Mouse (Mus musculus) kidney, postnatal 25 days (tissue): ENCODE results near the gene Rspry1.

Experiments used
- DNase-seq, 2 experiments: peaks; one replicate each; pipeline ENCODE4 v3.0.0; 2021; ENCODE audit warnings: mixed read lengths in 2 of 2

Rspry1 gene

DNA sequence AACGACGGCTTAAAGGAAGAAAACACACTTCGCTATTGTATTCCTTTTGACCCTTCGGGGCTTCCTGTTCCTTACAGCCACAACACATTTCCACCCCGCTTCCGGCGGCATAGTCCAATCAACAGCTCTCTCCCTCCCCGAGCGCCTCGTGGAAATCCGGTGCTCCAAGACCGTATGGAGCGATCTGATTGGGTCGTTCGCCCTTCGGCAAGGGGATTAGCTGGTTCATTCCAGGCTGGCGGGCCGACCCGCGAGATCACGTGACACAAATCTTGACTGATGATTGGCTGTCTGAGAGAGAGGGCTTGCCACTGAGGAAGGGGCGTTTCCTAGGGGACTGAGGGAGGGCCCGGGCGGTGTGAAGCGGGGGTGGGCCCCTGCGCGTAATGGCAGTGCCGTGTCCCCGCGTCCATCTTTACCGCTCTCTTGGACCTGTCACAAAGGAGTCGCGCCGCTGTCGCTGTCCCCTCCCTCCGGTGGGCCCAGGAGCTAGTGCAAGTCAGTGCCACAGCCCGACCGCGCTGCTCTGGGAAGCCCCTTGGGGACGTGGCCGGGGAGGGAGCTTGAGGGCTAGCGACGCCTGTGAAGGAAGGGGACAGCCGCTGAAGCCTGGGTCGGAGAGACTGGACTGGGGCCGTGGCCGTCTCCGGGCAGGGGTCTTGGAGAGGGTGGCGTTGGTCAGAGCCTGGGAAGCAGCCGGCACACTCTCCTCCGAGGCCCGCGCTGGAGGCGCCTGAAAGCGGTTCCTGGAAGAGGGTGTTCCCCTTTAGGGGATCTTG, at the start of gene Rspry1, which contains the start of gene Fam192a:
Gene Rspry1, plus strand, starts transcription at position 331 of the 779 bp plus-strand sequence.
Gene Fam192a, minus strand, starts transcription at position 391 of the 779 bp plus-strand sequence.
- DNase-seq = peak; percentile 100

DNA sequence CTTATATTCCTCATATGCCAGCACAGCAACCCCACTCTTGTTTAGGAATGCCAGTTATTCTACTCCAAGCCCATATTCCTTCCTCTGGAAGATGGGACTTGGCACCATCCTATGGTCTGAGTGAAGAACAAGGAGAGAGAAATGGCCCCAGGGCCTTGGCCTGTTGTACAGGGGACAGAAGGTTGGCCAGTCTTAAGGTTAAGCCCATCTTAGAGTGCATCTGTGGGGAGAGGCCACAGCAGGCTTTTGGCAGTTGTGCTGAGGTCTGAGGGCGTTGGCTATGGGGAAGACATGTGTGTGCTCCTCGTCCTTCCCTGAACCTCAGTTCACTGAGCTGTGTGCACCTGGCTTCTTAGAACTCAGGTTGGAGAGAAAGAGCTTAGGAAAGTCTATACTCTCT, 49.0 kb upstream of the Rspry1 start:
- no peak for DNase-seq

DNA sequence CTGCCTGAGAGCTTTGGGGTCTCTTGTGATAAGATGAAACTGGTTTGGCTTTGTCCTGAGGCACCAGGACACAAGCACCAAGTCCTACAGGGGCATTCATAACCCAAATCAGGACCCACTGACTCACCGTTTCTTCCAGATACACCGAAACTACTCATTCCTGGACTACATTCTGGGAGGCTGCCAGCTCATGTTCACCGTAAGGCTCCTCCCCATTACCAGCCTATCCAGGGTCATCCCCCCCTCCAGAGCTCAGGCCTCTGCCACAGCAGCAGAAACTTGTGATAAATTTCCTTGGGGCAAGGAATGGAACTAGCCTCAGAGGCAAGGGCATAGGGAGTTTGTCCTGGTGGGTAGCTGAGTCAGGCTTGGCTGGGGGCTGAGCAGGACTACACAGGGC, 44.5 kb upstream of the Rspry1 start:
- no peak for DNase-seq

DNA sequence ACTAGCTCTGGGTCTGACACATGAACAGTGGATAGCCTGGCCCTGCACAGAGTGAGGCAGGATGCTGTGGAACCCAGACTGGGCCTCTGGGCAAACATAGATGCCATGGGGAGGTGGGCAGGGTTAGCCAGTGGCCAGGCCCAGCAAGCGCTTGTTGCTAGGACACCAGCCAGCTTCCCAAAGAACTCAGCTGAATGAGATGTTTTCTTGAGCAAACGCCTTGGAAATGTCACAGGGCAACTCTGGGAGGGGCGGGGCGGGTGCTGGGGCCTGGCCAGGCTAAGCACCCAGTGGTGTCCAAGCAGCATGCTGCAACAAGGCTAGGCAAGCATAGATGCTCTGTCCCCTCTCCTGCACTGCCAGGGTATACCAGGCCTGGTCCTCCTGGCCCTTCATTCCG, 40.5 kb upstream of the Rspry1 start:
- DNase-seq = no peak

DNA sequence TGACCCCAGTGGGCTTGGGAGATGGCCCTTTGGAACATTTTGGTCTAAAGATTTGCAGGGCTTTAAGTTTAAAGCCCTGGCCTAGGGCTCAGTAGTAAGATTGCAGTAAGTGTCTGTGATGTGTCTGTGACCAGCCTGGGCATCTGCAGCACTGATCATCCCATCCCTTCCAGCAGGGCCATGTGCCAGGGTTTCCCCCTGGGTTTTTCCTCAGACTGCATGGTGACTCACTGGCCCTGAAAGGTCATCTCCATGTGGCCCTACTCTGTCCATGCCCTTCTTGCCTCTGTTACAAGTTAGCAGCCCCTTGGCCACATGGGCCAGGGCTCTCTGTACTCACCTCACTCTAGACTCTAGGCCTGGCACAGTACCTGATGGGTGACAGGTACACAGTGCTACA, 37.3 kb upstream of the Rspry1 start:
- no peak for DNase-seq

DNA sequence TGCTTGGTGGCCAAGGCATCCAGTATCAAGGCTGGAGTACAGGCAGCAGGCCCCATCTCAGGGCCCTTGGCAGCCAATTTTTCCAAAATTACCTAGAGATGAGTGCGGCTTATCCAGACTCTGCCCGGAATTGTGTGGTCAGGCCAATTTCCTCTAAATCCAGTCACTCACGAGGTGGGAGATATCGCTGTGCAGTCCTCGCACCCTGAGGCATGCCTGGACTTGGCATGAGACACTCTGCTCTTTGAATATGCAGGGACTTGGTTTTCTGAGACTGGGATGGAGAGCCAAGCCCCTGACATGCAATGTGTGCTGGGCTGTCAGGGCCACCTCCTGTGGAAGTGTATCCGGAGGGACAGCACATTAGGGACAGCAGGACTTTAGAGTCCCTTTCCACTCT, 35.7 kb upstream of the Rspry1 start:
- DNase-seq = no peak

DNA sequence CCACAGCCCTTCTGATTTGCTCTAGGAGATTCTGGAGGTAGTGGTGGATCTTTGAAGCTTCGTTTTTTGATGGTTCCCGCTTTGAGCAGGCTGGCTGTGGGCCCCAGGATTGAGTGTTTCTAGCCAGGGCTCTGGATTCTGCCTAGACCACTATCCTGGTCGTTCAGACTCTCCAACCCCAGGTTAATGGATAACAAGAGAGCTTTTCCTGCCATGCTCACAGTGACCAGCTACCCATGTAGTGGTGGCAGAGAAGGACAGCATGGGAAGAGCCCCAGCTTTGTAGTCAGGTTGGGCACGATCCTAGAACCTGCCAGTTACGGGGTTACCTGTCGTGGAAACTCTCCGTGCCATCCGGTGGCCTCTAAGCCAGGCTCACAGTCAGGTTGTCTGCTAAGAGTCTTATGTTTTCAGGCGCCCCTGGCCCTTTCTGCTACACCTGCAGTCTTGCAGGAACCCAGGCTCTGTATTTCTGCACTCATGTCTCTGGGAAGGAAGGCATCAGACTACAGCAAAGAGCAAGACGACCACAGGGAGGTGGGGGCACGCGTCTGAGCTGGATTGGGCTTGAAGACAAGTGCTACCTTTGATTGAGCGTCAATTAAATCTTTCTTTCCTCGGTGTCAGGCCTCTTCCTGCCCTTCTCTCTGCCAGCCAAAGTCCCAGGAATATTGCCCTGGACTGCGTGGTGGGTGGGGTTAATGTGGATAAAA, 35.1 kb upstream of the Rspry1 start:
- peak in 1 of 2 experiments; percentile 14 for DNase-seq

DNA sequence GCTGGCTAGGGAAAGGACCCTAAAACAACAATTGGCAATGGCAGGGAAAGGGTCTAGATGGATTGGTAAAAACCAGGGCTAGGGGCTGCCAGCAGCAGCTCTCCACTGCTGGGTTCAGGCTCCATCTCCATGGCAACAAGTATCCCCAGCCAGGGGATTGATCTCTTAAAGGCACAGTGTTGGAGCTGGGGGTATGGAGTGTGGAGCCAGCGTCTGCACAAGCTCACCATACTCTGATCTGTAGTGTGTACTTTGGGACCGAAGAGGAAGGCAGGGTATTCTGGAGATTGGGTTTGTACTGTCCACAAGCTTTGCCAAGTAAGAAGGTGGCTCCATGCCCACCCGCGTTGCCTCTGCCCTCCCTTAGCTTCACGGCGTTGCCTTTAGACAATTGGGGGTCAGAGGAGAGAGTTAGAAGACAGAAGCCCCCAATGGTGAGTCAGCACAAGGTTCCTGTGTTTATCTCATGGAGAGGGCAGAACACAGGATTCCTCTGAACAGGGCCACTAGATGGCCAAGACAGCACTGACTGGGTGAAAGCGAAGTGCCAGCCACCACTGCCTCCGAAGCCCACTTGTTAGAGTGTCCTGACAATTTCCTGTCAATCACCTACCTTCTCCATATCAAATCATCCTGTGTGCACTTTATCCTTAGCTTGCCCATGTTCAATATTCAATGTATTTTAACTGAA, 34.4 kb upstream of the Rspry1 start:
- no peak for DNase-seq

DNA sequence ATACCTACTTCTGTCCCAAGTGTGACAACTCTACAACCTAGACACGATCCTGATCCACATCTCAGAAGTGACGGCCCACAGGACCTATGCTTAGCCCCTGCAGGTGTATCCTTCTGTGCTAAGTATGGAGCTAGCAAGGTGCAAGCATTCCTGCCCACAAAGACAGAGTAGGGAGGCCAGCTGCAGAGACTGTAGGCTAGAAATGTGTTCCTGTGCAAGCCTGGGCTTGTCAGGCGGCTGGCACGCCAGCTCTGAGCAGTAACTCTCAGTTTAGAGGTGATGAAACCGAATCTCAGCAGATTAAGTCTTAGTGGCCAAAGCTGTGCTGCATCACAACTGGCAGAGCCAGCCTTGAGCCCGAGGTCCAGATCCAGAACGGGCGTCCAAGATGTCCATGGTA, 33.6 kb upstream of the Rspry1 start:
- no peak for DNase-seq

DNA sequence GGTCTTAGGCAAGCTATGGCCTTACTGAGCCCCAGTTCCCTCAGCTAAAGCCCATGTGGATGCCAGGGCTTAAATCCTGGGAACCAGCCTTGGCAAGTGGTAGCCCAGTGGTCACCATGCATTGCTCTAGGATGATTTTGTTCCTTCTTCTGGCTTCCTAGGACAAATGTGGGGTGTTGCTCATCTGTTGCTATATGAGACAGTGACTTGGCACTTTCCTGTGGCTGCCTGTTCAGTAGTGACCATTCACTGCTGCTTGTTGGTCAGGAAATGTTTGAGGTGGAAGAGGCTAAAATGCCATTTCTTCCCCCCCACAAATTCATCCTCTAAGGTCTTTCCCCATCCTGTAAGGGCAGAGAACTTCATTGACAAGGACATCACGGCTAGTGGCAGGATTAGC, 32.3 kb upstream of the Rspry1 start:
- DNase-seq = no peak

DNA sequence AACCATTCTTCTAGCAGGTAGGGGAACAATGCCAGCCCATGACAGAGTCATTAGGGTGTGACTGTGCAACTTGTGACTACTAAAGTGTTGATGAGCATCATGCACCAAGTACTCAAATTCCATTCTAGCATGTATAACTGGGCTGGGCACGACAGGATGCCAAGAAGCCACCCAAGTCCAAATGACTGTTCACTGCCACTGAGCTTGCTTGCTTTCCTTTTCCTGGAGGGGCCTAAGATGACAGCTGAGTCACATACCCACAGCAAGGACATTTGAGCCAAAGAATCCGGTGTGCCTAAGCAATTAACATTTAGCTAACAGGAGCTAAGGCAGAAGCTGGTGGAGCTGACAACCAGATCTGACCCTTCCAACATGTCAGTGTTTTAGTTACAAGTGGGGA, 29.8 kb upstream of the Rspry1 start:
- DNase-seq = no peak

DNA sequence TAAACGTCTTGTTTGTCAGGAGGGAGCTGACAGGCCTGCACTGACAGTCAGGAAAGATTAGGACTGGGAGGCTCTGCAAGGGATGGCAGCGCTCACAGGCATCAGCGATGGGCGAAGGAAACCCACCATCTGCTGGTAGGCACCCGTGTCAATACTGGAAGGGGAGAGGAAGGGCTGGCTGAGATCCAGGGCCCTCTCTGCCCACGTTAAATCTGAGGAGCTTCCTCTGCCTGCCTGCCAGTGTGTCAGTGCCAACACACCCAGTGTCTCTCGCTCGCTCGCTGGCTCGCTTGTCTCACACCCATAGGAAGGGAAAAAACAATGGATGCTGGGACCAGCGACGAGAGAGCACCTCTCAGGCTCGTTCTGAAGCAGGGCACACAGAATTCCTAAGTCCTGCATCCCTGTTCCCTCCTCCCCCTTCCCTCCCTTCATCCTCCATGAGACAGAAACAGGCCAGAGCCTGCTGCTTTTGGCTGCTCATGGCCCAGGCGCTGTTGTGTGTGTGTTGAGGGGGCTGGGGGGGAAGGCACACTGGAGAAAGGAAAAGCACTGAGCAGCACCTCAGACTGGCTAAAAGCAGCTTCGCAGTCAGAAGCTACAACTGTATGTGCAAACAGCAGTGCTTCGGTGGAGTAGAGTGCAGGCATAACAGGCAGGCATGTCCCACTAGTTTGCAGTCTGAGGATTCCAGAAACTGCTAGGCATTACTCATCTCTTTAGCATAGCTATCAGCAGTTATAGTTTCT, 27.4 kb upstream of the Rspry1 start:
- peak in 1 of 2 experiments; percentile 24 for DNase-seq

DNA sequence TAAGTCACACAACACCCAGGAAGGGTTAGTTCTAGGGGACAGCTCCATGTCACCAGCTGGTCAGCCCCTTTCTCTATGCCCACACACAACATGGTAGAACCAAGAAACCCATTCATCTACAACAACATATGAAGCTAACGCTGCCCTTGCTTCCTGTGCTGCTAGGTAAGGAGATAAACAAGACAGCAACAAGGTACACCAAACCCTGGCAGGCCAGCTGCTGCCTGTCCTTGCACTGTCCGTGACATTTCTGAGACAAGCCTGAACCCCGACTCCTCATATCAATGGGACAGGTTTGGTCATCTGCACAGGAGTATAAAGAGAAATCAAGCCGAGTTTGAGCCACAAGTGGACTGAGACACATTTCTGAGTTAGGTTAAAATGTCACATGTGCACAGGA, 26.6 kb upstream of the Rspry1 start:
- no peak for DNase-seq

DNA sequence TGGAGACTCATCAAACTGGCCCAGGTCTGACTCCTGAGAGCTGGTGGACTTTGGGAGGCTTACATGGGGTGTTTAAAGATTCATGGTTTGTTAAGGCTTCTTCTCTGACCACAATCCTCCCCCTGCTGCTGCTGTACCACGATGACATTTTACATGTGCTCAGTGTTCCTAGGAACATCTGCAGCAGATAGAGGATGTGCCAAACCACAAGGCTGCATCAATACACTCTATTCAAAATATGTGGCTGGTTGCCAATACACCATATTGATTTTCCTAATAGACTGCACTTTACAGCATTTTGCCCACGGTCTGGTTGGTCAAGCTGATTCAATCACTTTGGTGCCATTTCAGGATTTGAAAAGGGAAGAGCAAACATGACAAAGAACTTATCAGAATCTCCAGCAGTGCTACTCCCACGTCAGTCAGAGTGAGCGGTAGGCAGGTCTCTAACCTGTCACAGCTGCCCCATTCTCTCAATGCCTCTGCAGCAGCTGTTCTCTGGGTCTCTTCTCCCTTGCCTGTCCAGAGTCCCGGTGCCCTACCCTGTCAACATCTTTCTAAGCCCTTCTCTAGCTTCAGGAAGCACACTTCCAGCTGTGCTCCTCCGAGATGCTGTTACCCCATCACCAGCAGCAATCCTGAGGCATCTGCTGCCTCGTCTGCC, 19.8 kb upstream of the Rspry1 start:
- DNase-seq = no peak

DNA sequence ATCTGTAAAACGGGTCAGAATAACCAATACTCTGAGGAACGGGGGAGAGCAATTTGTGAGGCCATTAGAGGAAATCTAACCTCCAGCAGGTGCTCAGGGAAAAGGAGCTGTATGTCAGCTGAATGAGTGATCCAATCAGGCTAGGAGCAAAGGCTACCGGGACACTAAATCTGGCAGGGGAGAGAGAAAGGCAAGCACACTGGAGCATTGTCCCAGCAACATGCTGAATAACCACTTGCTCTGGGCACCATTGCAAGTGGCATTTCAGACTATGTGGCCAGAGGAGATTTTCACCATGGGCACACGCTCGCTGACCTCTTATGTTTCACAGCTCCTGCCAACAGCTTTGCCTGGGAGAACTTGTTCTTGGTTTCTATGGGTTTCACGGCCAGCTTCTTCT, 19.2 kb upstream of the Rspry1 start:
- no peak for DNase-seq

DNA sequence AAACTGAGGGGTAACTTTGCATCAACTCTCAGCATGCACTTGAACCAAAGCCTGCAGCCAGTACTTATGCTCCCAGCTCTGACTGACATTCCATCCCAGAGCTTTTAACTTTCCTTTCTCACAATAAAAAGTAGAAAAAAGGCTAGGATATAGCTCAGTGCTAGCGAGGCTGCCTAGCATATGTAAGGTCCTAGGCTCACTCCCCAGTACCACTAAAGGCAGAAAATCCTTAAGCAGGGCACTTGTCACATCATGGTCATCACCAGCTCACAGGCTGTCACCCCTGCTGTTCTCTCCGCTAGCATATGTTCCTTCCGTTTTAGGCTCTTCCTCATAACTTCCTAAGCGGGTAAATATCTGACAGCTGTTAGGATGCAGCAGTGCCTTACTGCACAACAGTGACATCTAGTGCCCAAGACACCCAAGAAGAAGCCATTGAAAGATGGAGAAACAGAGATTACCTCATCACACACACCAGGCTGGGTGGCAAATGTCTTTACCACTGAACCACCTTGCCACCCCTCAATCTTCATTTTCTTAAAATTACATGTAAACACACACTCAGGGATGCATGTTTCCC, 17.4 kb upstream of the Rspry1 start:
- peak in 1 of 2 experiments; percentile 68 for DNase-seq

DNA sequence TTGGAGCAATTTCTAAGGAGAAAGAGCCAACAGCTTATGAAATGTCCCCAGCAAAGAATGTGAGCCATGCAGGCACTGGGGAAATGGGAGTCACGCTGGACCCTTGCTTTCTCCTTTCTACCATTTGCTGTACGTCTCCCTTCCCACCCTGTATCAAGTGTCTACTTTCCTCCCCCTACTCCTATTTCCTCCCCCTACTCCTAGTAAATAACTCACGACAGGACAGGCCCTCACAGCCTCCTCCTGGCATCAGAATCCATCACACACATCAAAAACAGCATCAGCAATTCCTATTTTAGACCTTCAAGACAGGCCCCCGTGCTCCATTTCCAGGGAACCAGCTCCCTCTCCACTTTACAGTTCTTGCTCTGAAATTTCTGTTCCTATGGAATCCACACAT, 10.0 kb upstream of the Rspry1 start:
- DNase-seq = no peak

DNA sequence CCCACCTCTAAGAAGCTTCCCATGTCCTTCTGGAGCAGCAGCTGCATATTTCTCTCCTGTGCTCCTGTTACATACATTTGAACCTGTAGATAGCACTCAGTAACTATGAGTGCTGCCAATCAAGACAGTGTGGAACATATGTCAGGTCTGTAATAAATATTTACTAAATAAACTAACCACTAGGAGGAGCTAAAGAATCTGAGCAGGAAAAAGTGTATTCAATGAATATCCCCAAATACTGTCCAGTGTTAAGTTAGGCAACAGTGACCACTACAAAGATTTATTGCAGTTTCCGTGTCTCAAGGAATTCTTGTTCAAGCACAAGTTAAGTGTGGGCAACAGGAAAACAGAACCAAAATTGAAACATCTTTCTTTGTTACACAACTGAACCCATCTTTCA, 7.5 kb upstream of the Rspry1 start:
- no peak for DNase-seq

DNA sequence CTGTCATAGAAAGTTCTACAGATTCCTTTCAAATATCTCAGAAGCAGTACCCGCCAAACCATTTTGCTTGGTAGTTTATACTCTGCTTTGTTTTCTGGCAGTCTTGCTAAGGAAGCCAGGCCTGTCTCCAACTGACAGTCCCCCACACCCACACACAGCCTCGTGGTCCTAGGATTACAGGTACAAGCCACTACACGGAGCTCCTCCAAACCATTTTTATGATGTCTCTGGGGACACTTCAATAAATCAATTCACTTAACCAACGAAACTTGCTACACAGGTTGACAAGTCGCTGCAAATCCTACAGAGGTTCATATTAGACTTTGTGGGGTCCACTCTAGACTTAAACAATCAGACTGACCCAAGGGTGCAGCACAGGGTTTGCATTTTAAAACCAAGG, 1.3 kb upstream of the Rspry1 start:
- no peak for DNase-seq

DNA sequence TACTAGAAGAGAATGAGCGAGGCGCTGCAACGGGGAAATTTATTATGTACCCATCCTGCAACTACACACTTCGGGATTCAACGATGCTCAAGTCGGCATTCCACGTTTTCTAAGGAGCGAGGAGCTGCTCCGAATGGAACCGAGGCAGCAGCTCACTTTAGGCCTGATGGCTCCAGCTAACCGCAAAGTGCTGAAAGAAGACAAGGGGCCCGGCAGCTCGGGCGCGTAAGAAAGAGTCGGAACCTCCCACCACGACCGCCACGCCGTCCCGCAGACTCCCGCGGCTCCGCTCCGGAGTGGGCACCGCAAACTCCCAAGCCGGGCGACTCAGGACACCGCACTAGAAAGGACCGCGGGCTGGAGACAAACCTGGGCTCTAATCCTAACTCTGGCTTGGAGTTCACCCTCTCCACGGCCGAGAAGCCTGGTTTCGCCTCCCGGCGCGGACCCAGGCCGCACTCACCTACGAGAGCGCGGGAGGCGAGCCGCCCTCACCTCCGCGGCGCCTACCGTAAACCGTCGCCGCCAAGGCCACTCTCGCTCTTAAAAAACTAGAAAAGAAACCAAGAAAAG, 617 bp upstream of the Rspry1 start:
- DNase-seq = peak; percentile 14 to 53

DNA sequence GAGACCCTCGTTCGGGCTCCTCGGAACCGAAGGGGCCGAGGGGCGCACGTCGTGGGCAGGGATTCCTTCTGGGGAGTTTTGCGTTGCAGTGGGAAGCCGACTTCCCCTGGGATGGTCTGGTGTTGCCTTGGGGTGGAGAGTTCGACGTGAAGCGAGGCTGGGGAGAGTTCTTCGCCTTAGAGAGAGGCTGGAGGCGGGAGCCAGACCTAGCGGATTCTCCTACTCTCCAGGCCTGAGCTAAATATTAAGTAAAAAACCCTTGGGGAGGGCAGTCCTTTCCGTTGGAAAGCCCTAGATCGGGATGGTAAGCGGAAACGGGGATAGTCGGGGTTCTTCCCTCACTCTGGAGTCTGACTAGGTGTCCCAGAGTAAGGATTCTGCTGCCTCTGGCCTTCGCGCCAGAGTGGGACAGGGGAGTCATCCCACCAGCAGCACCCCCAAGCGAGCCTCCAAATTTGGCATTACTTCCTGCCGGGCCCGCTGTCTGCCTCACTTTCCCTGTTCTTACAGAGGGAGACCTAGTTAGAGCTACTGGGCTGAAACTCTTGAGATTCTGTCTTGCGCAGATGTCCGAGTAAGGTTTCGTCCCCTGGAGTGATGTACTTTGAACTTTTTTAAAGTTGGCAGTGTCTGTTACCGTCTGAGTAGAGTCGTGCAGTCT, 864 bp downstream of the Rspry1 start:
- peak; percentile 45 to 61 for DNase-seq
